Mouse (Mus musculus) intestine, embryonic 15.5 days (tissue): ENCODE measurements at regions not wholly inside any gene's neighbourhood (a gene's known extent, or its start where the extent isn't known, plus 50 kb on each side); places are given as distances from the start of the nearest gene placed in this dataset.
A peak's percentile ranks its signal among the peaks of the same experiment; 100 is the strongest.

Experiments
- ATAC-seq: fragments of 200-750 bp; cut with Nextera tagmentation; 2 replicates; pipeline ENCODE4 v1.8.0; 2017; ENCODE audit warnings: moderate TSS enrichment, moderate library complexity
- H3K27ac ChIP-seq: fragments of 300-500 bp; sonication (generic); 2 replicates; pipeline ENCODE4 v1.5.1; 2015; ENCODE audit warnings: mild to moderate bottlenecking, inconsistent platforms
- H3K27me3 ChIP-seq: fragments of 300-500 bp; sonication (generic); replicated peaks from 2 replicates; pipeline ENCODE4 v1.6.1; 2015; ENCODE audit warnings: inconsistent platforms
- H3K36me3 ChIP-seq: fragments of 300-500 bp; sonication (generic); 2 replicates; pipeline ENCODE4 v1.6.1; 2015; ENCODE audit warnings: inconsistent platforms
- H3K4me1 ChIP-seq: fragments of 300-500 bp; sonication (generic); replicated peaks from 2 replicates; pipeline ENCODE4 v1.6.1; 2015; ENCODE audit warnings: inconsistent platforms
- H3K4me2 ChIP-seq: fragments of 300-500 bp; sonication (generic); replicated peaks from 2 replicates; pipeline ENCODE4 v1.6.1; 2015; ENCODE audit warnings: mild to moderate bottlenecking, inconsistent platforms
- H3K4me3 ChIP-seq: fragments of 300-500 bp; sonication (generic); replicated peaks from 2 replicates; pipeline ENCODE4 v1.5.1; 2015; ENCODE audit warnings: inconsistent platforms
- H3K9ac ChIP-seq: fragments of 300-500 bp; sonication (generic); 2 replicates; pipeline ENCODE4 v1.6.1; 2015; ENCODE audit warnings: inconsistent platforms
- H3K9me3 ChIP-seq: fragments of 300-500 bp; sonication (generic); 2 replicates; pipeline ENCODE4 v1.6.1; 2016; ENCODE audit warnings: inconsistent platforms
- WGBS: fragments of 180-500 bp; shearing (Covaris S2); methylation state at CpG from one replicate; pipeline ENCODE4 v1.1.7; 2015; 5-methylcytosine and 5-hydroxymethylcytosine counted together

DNA sequence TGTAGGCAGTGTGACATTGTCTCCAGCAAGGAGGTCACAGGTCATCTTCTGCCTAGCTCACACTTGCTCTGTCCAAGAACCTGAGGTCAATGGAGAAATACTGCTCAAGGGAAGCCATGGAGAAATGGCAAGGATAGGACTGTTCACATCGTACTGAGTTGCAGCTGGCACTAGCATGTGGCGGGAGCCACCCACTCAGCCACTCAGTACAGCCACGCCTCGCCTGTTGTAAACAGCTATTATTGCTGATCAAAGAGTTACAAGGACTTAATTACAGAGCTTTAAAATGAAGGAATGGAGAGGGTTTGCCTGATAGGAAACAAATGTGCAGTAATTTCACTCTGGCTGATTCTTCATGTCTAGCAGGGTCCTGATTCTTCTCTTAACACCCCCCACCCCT, 64.8 kb downstream of the Dll1 start:
- Histone ChIP-seq H3K4me2 (no peak overlapping the region), H3K4me1 (no peaks in the 10 kb centered on the region), H3K36me3 (no peaks in the 10 kb centered on the region), H3K27ac (no peak overlapping the region), H3K4me3 (no peak overlapping the region), H3K9me3 (no peaks in the 10 kb centered on the region), H3K9ac (no peak overlapping the region), H3K27me3 (no peaks in the 10 kb centered on the region)
- WGBS = 69% methylated on average over 4 of the region's 4 CpGs
- ATAC-seq = no peak

DNA sequence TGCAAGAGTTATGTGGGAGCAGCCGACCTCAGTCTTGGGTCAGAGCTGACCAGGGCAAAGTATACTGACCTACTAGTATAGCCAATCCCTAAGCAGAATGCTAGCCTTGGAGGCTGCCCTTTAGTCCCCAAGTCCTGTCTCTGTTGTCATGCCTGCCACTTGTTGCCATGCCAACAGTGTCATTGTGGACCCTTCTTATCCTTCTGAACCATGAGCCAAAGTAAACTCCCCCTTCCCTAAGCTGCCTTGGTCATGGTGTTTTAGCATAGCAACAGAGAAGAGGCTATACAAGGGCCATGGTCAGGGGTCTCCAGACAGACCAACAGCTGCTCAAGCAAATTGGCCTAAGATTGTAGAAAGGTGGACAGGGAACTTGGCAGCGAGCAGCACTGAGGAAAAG, 66.2 kb downstream of the Dll1 start:
- H3K36me3 ChIP-seq = no peaks in the 10 kb centered on the region
- H3K9ac ChIP-seq = no peak overlapping the region
- H3K27me3 ChIP-seq = no peaks in the 10 kb centered on the region
- ATAC-seq = no peak
- H3K4me3 ChIP-seq = no peak overlapping the region
- no peaks in the 10 kb centered on the region for H3K4me1 ChIP-seq
- H3K4me2 ChIP-seq = no peak overlapping the region
- WGBS = 71% methylated on average over 2 of the region's 2 CpGs
- H3K9me3 ChIP-seq = no peaks in the 10 kb centered on the region
- no peak overlapping the region for H3K27ac ChIP-seq

DNA sequence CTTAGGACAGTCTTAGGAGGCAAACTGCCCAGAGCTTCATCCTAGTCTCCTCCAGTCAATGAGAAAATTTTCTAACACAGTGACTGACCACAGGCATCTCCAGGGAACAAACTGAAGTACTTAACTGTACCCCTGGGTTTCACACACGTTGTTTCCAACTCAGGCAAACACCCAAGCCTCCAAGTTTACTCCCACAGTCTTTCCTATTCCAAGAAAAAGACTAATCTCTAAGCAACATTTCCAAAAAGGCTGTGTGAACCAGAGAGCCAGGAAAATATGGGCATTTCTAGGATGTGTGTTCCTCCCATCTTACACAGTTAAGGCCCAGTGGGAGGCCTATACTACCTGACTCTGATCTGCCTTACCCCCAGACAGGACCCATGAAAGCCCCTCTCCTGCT, 74.6 kb downstream of the Dll1 start:
- Histone ChIP-seq H3K27me3 (no peaks in the 10 kb centered on the region), H3K9me3 (no peaks in the 10 kb centered on the region), H3K4me3 (no peak overlapping the region), H3K4me2 (no peak overlapping the region), H3K4me1 (0 out of 2 replicates have a peak, but pooled peaks cover 4% of the 10 kb centered on the region), H3K9ac (no peak overlapping the region), H3K36me3 (no peaks in the 10 kb centered on the region), H3K27ac (no peak overlapping the region)
- 53% methylated on average over 1 of the region's 1 CpGs for WGBS
- ATAC-seq = no peak

DNA sequence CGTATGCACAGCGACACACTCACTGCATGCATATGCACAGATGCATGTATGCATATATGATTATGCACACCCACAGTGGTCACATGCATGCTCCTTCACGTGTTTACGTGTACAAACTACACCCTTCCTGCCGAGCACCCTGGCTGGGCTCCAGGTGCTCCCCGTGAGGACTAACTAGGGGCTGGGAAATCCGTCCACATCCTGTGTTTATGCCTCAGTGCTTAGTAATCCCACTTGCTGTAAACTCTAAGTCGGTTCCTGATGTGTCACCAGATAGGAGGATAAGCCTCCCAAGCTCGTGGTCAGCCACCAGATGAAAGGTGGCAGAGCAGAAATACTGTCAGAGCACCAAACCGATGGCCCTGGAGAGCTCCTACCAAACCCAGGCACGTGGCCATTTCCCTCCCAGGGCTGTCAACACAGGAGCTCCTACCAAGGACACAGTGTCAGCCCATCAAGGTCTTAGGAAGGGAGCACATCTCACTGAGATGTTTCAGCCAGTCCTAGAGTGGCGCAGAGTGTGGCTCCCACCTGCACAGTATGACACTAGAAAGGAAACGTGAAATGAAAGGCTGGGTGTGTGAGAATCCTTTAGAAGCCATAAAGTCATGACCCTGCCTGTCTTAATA, 76.8 kb downstream of the Dll1 start:
- H3K27ac ChIP-seq = 0 out of 2 replicates have a peak overlapping the region, but pooled peaks have one; percentile 13
- ATAC-seq = 0 out of 2 replicates have a peak, but pooled peaks have one; percentile 41
- 45% methylated on average over 13 of the region's 13 CpGs for WGBS
- no peak overlapping the region for H3K9ac ChIP-seq
- H3K4me2 ChIP-seq = no peak overlapping the region
- no peak overlapping the region for H3K4me3 ChIP-seq
- no peaks in the 10 kb centered on the region for H3K27me3 ChIP-seq
- H3K9me3 ChIP-seq = no peaks in the 10 kb centered on the region
- 0 out of 2 replicates have a peak, but pooled peaks cover 4% of the 10 kb centered on the region for H3K4me1 ChIP-seq
- no peaks in the 10 kb centered on the region for H3K36me3 ChIP-seq

DNA sequence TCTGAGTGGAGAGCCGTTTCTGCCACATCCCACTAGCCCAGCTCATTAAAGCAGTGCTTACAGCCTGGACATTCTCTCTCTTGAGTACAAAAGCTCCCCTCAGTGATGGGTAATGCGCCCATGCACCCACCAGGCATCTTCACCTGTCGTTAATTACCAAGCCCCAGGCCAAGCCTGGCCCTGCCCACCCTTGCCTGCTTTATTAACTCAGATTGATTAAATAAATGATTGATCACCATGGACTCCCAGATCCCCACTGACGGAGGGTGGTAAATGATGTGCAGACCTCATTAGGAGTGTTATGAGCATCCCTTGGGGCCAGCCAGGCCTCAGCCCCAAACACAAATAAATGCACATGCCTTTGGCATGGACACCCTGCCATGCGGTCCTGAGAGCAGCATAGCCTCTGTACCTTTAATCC, 82.5 kb downstream of the Dll1 start:
- H3K9ac ChIP-seq = no peak overlapping the region
- H3K27ac ChIP-seq = no peak overlapping the region
- no peak for ATAC-seq
- no peaks in the 10 kb centered on the region for H3K36me3 ChIP-seq
- 0 out of 2 replicates have a peak, but pooled peaks cover 3% of the 10 kb centered on the region for H3K4me1 ChIP-seq
- 65% methylated on average over 5 of the region's 5 CpGs for WGBS
- no peaks in the 10 kb centered on the region for H3K9me3 ChIP-seq
- H3K4me3 ChIP-seq = no peak overlapping the region
- H3K4me2 ChIP-seq = no peak overlapping the region
- H3K27me3 ChIP-seq = no peaks in the 10 kb centered on the region

DNA sequence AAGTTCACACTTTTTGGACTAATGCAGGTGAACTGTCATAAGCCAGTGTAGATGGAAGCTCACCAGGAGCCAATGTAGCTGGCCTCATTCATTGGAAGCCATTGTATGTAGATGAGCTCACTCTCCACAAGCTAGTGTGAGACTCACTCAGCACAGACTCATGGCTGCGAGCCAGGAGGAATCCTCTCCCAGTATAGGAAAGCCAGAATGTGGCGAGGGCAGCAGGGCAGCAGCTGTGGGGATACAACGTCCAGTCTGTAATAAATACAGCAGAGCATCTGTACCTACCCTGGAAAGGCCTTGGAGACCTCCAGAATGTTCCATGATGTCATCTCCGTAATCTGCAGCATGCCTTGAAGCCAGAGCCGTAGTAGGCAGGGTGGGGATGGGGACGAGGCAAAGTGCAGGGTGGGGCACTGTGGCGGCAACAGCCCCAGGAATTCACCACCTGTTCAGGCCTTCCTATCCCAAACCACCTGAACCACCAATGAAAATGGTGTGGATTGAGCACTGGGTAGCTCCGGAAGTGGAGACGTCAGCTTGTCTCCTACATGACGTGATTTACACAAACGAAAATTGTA, 84.1 kb downstream of the Dll1 start:
- 60% methylated on average over 11 of the region's 11 CpGs for WGBS
- H3K36me3 ChIP-seq = no peaks in the 10 kb centered on the region

DNA sequence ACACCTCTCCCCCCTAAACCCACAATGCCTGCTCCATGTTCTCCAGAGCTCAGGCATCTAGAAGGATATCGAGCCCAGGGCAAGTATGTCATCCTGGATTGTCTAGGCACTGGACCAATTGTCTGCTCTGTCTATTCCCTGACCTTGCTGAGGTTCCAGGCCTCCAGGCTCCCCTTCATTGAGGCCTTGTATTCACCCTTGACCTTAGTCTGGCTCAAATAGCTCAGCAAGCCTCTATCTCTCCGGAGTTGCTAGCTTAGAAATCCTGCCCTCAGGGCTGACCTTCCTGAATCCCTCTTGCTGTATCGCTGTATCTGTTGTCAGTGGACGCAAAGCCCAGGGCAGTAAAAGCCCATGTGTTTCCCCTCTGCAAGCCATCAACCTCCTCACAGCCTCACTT, 85.0 kb downstream of the Dll1 start:
- 0 out of 2 replicates have a peak, but pooled peaks cover 3% of the 10 kb centered on the region for H3K4me1 ChIP-seq
- H3K27me3 ChIP-seq = no peaks in the 10 kb centered on the region
- WGBS = 59% methylated on average over 4 of the region's 4 CpGs
- H3K36me3 ChIP-seq = no peaks in the 10 kb centered on the region
- H3K4me2 ChIP-seq = no peak overlapping the region
- H3K27ac ChIP-seq = no peak overlapping the region
- H3K9ac ChIP-seq = no peak overlapping the region
- H3K4me3 ChIP-seq = no peak overlapping the region
- no peaks in the 10 kb centered on the region for H3K9me3 ChIP-seq
- no peak for ATAC-seq

More for the DNA sequence above, 84.1 kb downstream of the Dll1 start:
- Histone ChIP-seq H3K9ac (no peak overlapping the region), H3K4me1 (0 out of 2 replicates have a peak, but pooled peaks cover 3% of the 10 kb centered on the region), H3K9me3 (no peaks in the 10 kb centered on the region), H3K4me3 (no peak overlapping the region), H3K27me3 (no peaks in the 10 kb centered on the region), H3K27ac (no peak overlapping the region), H3K4me2 (no peak overlapping the region)
- ATAC-seq = peak; percentile 47; the same call in 1 of the 2 replicates

DNA sequence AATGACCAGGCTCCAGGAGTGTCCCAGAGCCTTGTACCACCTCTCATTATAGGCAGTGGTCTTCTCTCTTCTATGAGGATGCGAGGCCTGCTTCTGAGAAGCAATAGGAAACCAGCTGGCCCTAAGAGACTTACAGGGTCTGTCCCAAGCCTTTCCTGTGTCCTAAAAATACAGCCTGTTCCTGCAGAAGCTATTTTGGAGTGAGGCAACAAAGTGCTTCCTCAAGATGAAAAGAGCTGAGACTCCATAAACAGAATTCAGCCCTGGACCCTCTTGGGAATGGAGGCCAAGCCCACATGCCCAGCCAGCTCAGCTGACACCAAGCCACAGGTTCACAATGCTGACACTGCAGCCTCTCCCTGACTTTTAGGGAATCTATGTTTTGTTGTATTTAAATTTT, 86.3 kb downstream of the Dll1 start:
- H3K27ac ChIP-seq = no peak overlapping the region
- no peak overlapping the region for H3K4me2 ChIP-seq
- ATAC-seq = no peak
- no peaks in the 10 kb centered on the region for H3K36me3 ChIP-seq
- no peaks in the 10 kb centered on the region for H3K27me3 ChIP-seq
- WGBS = 96% methylated on average over 1 of the region's 1 CpGs
- H3K4me3 ChIP-seq = no peak overlapping the region
- no peak overlapping the region for H3K9ac ChIP-seq
- H3K9me3 ChIP-seq = no peaks in the 10 kb centered on the region
- H3K4me1 ChIP-seq = peaks cover 10% of the 10 kb centered on the region; the same call in 1 of the 2 replicates

DNA sequence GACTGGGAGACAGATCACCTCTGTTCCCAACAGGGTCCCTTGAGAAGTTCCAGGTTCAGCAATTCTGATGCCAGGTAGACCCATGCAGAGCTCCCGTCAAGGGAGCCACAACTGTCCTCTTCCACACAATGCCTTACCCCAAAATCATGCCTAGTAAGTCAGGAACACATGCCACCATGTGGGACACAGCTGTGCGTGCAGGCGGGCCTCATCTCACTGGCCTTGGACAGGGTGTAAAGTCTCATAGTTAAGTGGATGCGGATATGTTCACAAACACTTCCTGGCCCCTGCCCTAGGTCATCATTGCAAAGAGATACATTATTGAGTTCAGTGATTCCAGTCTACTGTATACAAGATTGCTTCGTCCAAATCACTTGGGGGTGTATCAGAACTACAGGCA, 87.6 kb downstream of the Dll1 start:
- H3K4me3 ChIP-seq = no peak overlapping the region
- ATAC-seq = peak; percentile 54
- H3K27me3 ChIP-seq = no peaks in the 10 kb centered on the region
- WGBS = 67% methylated on average over 5 of the region's 5 CpGs
- H3K9me3 ChIP-seq = no peaks in the 10 kb centered on the region
- peaks cover 16% of the 10 kb centered on the region; the same call in 1 of the 2 replicates for H3K4me1 ChIP-seq
- no peak overlapping the region for H3K4me2 ChIP-seq
- H3K36me3 ChIP-seq = no peaks in the 10 kb centered on the region
- H3K9ac ChIP-seq = no peak overlapping the region
- H3K27ac ChIP-seq = no peak overlapping the region

DNA sequence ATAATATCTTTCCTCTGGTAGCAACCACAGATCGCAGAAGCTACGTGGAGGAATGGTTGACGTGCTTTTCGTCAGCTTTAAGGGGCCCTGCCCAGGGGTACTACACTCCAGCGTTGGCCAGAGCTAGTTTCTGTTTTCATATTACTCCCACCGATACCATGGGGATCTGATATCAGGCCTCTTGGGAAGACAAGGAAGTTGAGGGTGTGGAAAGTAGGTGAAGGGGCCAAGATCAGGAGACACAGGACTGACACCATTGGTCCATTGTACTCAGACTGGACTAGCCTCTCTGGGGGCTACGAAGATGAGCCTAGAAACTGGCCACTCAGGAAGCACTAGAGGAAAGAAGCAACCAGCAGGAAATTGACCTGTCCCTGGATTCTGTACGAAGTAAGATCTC, 88.0 kb downstream of the Dll1 start:
- H3K4me3 ChIP-seq = no peak overlapping the region
- 79% methylated on average over 8 of the region's 8 CpGs for WGBS
- H3K4me2 ChIP-seq = no peak overlapping the region
- no peak overlapping the region for H3K27ac ChIP-seq
- H3K9ac ChIP-seq = no peak overlapping the region
- peak; percentile 9; the same call in 1 of the 2 replicates for ATAC-seq
- no peaks in the 10 kb centered on the region for H3K9me3 ChIP-seq
- H3K36me3 ChIP-seq = no peaks in the 10 kb centered on the region
- no peaks in the 10 kb centered on the region for H3K27me3 ChIP-seq
- peaks cover 16% of the 10 kb centered on the region; the same call in 1 of the 2 replicates for H3K4me1 ChIP-seq

DNA sequence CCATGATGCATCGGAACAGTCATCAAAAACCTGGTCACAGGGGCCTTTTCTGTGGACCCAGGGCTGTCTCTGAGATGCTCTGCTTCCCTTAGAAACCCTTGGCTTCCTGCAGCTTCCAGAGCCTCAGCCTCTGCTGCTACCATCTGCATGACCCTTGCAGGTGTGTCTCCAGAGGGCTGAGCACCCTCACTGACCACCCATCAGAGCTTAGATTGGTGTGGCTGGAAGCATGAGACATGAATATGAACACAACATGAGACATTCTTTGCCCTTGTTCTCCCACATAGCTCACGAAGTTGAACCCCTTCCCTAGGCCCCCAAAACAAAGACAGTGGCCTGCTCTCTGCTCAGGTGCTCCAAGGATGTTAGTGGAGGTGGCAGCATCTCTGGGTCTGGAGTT, 90.1 kb downstream of the Dll1 start:
- H3K4me1 ChIP-seq = peaks cover 13% of the 10 kb centered on the region; the same call in 1 of the 2 replicates
- H3K9me3 ChIP-seq = no peaks in the 10 kb centered on the region
- no peak for ATAC-seq
- no peak overlapping the region for H3K4me2 ChIP-seq
- no peak overlapping the region for H3K4me3 ChIP-seq
- WGBS = 96% methylated on average over 2 of the region's 2 CpGs
- no peak overlapping the region for H3K9ac ChIP-seq
- H3K27me3 ChIP-seq = no peaks in the 10 kb centered on the region
- no peak overlapping the region for H3K27ac ChIP-seq
- H3K36me3 ChIP-seq = no peaks in the 10 kb centered on the region

DNA sequence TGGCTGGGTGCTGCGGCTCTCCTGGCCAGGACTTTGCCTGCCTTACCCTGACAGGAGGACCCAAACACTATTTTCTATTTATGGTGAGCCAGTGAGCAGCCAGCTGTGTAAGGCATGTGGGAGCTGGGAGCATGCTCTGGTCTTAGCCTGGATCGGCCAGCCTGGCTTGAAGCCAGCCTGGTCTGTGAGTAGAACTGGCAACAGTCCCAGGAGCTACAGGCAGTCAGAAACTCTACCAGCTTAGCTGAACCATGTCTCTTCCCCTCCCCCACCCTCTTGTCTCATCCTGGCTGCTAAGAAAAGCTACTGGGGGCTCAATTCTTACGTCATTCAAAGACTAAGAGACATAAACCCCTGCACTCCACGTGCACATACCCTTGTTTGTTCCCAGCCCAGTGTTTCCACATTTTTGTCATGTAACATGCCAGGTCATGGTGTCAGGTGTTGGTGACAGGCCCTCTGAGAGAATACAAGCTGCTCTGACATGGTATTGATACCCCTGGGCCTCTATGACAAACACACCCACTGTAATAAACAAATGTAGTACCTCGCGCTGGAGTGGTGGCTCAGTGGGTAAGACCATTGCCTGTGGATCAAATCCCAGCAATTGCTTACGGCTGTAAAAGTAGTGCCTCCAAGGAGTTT, 91.2 kb downstream of the Dll1 start:
- no peaks in the 10 kb centered on the region for H3K9me3 ChIP-seq
- no peaks in the 10 kb centered on the region for H3K36me3 ChIP-seq
- peaks cover 13% of the 10 kb centered on the region; the same call in 1 of the 2 replicates for H3K4me1 ChIP-seq
- H3K4me3 ChIP-seq = no peak overlapping the region
- 44% methylated on average over 7 of the region's 7 CpGs for WGBS
- H3K9ac ChIP-seq = no peak overlapping the region
- peak overlapping the region; percentile 20; the same call in 1 of the 2 replicates for H3K4me2 ChIP-seq
- peak; percentile 83 for ATAC-seq
- H3K27me3 ChIP-seq = no peaks in the 10 kb centered on the region
- H3K27ac ChIP-seq = 0 out of 2 replicates have a peak overlapping the region, but pooled peaks have one; percentile 11
